Mouse (Mus musculus) bone marrow macrophage, adult 2 months (primary cell): ENCODE results near the gene Sept9.

Experiments
- CTCF ChIP-seq: IDR thresholded peaks from 2 replicates; pipeline ENCODE4 v1.5.1; 2012; ENCODE audit warnings: low read depth, mild to moderate bottlenecking, low read length, moderate library complexity
- POLR2A ChIP-seq: IDR thresholded peaks from 2 replicates; pipeline ENCODE4 v1.6.1; 2012; ENCODE audit warnings: mild to moderate bottlenecking, low read depth, low read length, borderline replicate concordance

GRCm38 (mm10) chr11:117332242-117333149, 133.0 kb downstream of the Sept9 start:
- peak; percentile 6; the same call in 1 of the 2 replicates for TF ChIP-seq CTCF
- TF ChIP-seq POLR2A: no peak
